Mouse (Mus musculus) inflammation-experienced regulatory T-cells, adult 6 months (primary cell): ENCODE measurements around the gene Rln1. TPM values are rescaled to one million over a fixed set of nuclear protein-coding genes. Genes with fewer than 3 reads are reported as not detected.

ENCODE experiments used
- ATAC-seq: one replicate; pipeline ENCODE4 v1.8.0; 2017
- polyA plus RNA-seq, 3 experiments: library from polyadenylated mRNA; unstranded; fragments of 100-300 nt; shearing (Covaris generic); gene quantifications; one replicate each; pipeline ENCODE4 v1.2.1; 2017

Rln1 gene
- polyA plus RNA-seq, 3 experiments from 2014 or later: not detected

- ATAC-seq: no peak
These were observed 39.7 kb downstream of the Rln1 start for GRCm38 (mm10) chr19:29294756-29295155.

- ATAC-seq: no peak
These were observed 41.9 kb downstream of the Rln1 start for GRCm38 (mm10) chr19:29292546-29292945.

- ATAC-seq: no peak
These were observed 42.9 kb downstream of the Rln1 start for GRCm38 (mm10) chr19:29291532-29291931.

- ATAC-seq: no peak
These were observed 46.6 kb downstream of the Rln1 start for GRCm38 (mm10) chr19:29287863-29288262.

- no peak for ATAC-seq
These were observed 49.0 kb downstream of the Rln1 start for GRCm38 (mm10) chr19:29285451-29285869.

Other genes with a start within 250 kb of the Rln1 start
- 10 to 100 TPM; 21.7 to 27.0 (median 22.1) TPM for gene Rcl1, start 233.3 kb downstream of the Rln1 start, polyA plus RNA-seq
- 10 to 100 TPM; 21.2 to 26.9 (median 23.4) TPM for gene Jak2, start 82.8 kb downstream of the Rln1 start, polyA plus RNA-seq
- 10 to 100 TPM; 30.9 to 47.6 (median 40.4) TPM for gene Insl6, start 9.3 kb downstream of the Rln1 start, polyA plus RNA-seq
- 100 to 1,000 TPM; 172 to 278 (median 216) TPM for gene Plgrkt, start 32.7 kb upstream of the Rln1 start, polyA plus RNA-seq
- gene Cd274, start 32.8 kb upstream of the Rln1 start, polyA plus RNA-seq: 10 to 100 TPM; 34.8 to 58.6 (median 47.4) TPM
- 10 to 100 TPM; 20.5 to 29.0 (median 20.5) TPM for gene Pdcd1lg2, start 76.2 kb upstream of the Rln1 start, polyA plus RNA-seq
- gene Ric1, start 187.6 kb upstream of the Rln1 start, polyA plus RNA-seq: 10 to 100 TPM; 11.8 to 16.6 (median 13.1) TPM